Mouse (Mus musculus): ENCODE results near the gene Tarm1. TPM values are rescaled to one million over a fixed set of nuclear protein-coding genes. Genes with fewer than 3 reads are reported as not detected.

Gene Tarm1
- 0.07 and 0.10 TPM in 2 replicates for polyA plus RNA-seq (2012; rRNA removed)

- no peak for DNase-seq (ENCODE audit: low spot score)
Measured at GRCm38 (mm10) chr7:3502439-3502838, at the start of gene Tarm1. Gene Tarm1 (minus strand): TSS chr7:3502624.

GRCm38 (mm10) chr7:3505913-3506312 lies 3.5 kb upstream of the Tarm1 start:
- DNase-seq (ENCODE audit: low spot score), result no peak

GRCm38 (mm10) chr7:3500406-3500805 lies 2.0 kb downstream of the Tarm1 start:
- DNase-seq (ENCODE audit: low spot score), result no peak

- no peak for DNase-seq (ENCODE audit: low spot score)
Measured at GRCm38 (mm10) chr7:3481948-3482608, 20.3 kb downstream of the Tarm1 start.

GRCm38 (mm10) chr7:3476728-3477127 lies 25.7 kb downstream of the Tarm1 start:
- DNase-seq (ENCODE audit: low spot score), result no peak

- DNase-seq (ENCODE audit: low spot score), result no peak
Measured at GRCm38 (mm10) chr7:3474291-3475080, 27.9 kb downstream of the Tarm1 start.

- DNase-seq (ENCODE audit: low spot score), result no peak
Measured at GRCm38 (mm10) chr7:3472774-3473173, 29.6 kb downstream of the Tarm1 start.

GRCm38 (mm10) chr7:3468614-3469013 lies 33.8 kb downstream of the Tarm1 start:
- DNase-seq (ENCODE audit: low spot score), result no peak

GRCm38 (mm10) chr7:3463306-3463705 lies 39.1 kb downstream of the Tarm1 start:
- DNase-seq (ENCODE audit: low spot score), result no peak

- no peak for DNase-seq (ENCODE audit: low spot score)
Measured at GRCm38 (mm10) chr7:3460261-3460660, 42.2 kb downstream of the Tarm1 start.

GRCm38 (mm10) chr7:3457841-3458217 lies 44.6 kb downstream of the Tarm1 start:
- no peak for DNase-seq (ENCODE audit: low spot score)

- DNase-seq (ENCODE audit: low spot score), result no peak
Measured at GRCm38 (mm10) chr7:3457111-3457840, 45.1 kb downstream of the Tarm1 start.

- no peak for DNase-seq (ENCODE audit: low spot score)
Measured at GRCm38 (mm10) chr7:3453486-3454183, 48.8 kb downstream of the Tarm1 start.

- no peak for DNase-seq (ENCODE audit: low spot score)
Measured at GRCm38 (mm10) chr7:3452821-3453485, 49.5 kb downstream of the Tarm1 start.

- no peak for DNase-seq (ENCODE audit: low spot score)
Measured at GRCm38 (mm10) chr7:3451161-3451560, 51.3 kb downstream of the Tarm1 start.

- no peak for DNase-seq (ENCODE audit: low spot score)
Measured at GRCm38 (mm10) chr7:3450671-3451070, 51.8 kb downstream of the Tarm1 start.

GRCm38 (mm10) chr7:3448737-3449454 lies 53.5 kb downstream of the Tarm1 start:
- peak; percentile 43 for DNase-seq (ENCODE audit: low spot score)

- DNase-seq (ENCODE audit: low spot score), result no peak
Measured at GRCm38 (mm10) chr7:3447026-3447425, 55.4 kb downstream of the Tarm1 start.

GRCm38 (mm10) chr7:3446584-3446983 lies 55.8 kb downstream of the Tarm1 start:
- DNase-seq (ENCODE audit: low spot score), result no peak

- DNase-seq (ENCODE audit: low spot score), result no peak
Measured at GRCm38 (mm10) chr7:3444678-3445077, 57.7 kb downstream of the Tarm1 start.
